Mouse (Mus musculus): ENCODE data around the gene Tmem216. TPM values are rescaled to one million over a fixed set of nuclear protein-coding genes. Genes with fewer than 3 reads are reported as not detected.
A peak's percentile ranks its signal among the peaks of the same experiment; 100 is the strongest.

Tmem216 gene
- polyA plus RNA-seq (2015; fragmentation: Nextera tagmentation; extraction: Ambion mirVana), result 11.7 and 13.0 TPM in 2 replicates

DNA sequence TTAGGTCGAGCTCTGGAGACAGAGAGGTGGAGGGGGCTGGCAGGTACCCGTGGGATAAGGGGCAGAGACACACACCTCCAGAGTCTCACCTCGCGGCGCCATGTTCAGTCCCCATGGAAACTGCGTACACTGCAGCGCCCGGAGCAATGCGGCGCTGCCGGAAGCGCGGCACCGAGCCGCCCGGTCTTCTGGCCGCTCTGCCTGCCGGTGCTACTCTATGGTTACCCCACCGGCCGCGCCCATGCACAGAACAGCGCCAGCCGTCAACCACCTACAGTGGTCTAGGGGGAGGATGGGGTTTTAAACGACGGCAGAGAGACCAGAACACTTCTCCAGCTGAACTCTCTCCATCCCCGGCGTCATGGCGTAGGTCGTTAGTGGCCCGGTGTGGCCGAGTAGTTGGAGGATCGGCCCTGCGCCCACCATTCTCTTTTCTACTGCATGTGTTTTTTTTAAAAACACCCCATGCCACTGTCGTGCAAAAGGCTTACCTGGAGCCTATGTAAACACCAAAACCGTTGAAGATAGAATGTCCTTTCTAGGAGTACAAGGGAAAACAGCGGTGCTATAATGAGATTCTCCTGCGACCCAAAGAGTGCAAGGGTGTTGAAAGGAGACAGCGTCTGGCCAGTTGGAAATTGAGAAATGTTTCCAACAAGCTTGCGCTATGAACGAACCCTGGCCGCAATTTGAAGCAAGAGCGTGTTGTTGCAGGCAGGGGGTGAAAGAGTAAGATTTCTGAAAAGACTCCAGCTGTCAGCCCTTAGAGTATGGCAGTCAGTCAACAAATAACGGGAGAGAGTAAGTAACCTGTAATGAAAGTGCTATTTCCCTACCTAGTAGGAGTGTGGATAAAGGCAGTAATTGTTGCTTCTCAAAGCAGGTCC, at the start of gene Tmem216:
Gene Tmem216 (minus strand): TSS at position 615 of the 887 bp plus-strand sequence.
- H3K27ac ChIP-seq (ENCODE audit: low read depth), result peak within 1 kb of the TSS; percentile 78
- ATAC-seq (peak; percentile 100), DNase-seq (peak; percentile 88)
- H3K36me3 ChIP-seq (replicated peaks; ENCODE audit: insufficient read depth, low read length), result peaks cover 10% of the 10 kb centered on the region
- H3K27me3 ChIP-seq (ENCODE audit: insufficient read depth, low read length), result no peaks in the 10 kb centered on the region
- H3K9ac ChIP-seq (replicated peaks), result peak within 1 kb of the TSS; percentile 73
- peak within 1 kb of the TSS; percentile 59 for H3K4me3 ChIP-seq (ENCODE audit: low read depth, low read length)
- peak; percentile 15; the same call in 1 of the 2 replicates for TF ChIP-seq CTCF (IDR thresholded peaks at IDR 0.05; ENCODE audit: low read depth)
- TF ChIP-seq EP300 (IDR thresholded peaks at IDR 0.05; ENCODE audit: low read depth), result no peak; the same call in 1 of the 2 replicates
- no peaks in the 10 kb centered on the region for H3K9me3 ChIP-seq (ENCODE audit: low read length)
- WGBS (ENCODE audit: insufficient replicate concordance), result 2% methylated on average over 43 of the region's 43 CpGs
- H3K4me2 ChIP-seq (ENCODE audit: low read depth, low read length), result peak within 1 kb of the TSS; percentile 84
- peaks cover 13% of the 10 kb centered on the region for H3K4me1 ChIP-seq (ENCODE audit: insufficient read depth)

DNA sequence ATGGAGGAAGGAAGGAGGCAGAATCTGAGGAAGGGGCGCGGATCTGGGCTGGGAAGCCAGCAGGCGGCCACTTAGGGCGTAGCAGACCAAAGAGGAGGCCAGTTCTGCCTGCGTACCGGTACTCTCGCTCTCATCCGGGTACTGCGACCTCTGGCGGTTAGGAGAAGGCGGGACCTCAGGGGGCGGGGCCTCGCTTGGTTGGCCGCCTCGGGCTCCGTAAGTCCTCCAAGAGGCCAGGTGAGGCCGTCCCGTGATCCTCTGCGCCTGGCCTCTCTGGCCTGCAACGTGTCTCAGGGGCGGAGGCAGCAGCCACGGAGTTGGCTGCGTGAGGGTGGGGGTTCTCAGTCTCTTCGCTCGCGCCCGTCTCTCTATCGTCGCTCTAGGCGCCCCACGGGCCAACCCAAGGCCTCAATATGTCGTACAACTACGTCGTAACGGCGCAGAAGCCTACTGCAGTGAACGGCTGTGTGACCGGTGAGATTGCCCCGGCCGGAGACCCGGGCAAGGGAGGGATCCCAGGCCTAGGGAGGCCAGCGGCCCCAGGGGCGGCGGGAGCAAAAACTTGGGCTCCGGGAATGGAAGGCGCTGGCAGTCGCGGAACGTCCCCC, 49.4 kb upstream of the Tmem216 start, which contains the start of the genes Ddb1 and Tkfc:
Gene Ddb1 (plus strand): TSS at position 35 of the 608 bp plus-strand sequence.
Gene Tkfc (minus strand): TSS at position 362 of the 608 bp plus-strand sequence.
- TF ChIP-seq CTCF (IDR thresholded peaks at IDR 0.05; ENCODE audit: low read depth) (peak; percentile 87), EP300 (IDR thresholded peaks at IDR 0.05; ENCODE audit: low read depth) (peak; percentile 55; the same call in 1 of the 2 replicates)
- peak within 1 kb of the TSS; percentile 91 for H3K9ac ChIP-seq (replicated peaks)
- WGBS (ENCODE audit: insufficient replicate concordance), result under 1% methylated on average over 49 of the region's 49 CpGs
- DNase-seq (peak; percentile 99), ATAC-seq (peak; percentile 94)
- peak within 1 kb of the TSS; percentile 85 for H3K4me2 ChIP-seq (ENCODE audit: low read depth, low read length)
- peak within 1 kb of the TSS; percentile 83 for H3K4me3 ChIP-seq (ENCODE audit: low read depth, low read length)
- no peaks in the 10 kb centered on the region for H3K9me3 ChIP-seq (ENCODE audit: low read length)
- no peaks in the 10 kb centered on the region for H3K27me3 ChIP-seq (ENCODE audit: insufficient read depth, low read length)
- H3K27ac ChIP-seq (ENCODE audit: low read depth), result peak within 1 kb of the TSS; percentile 94
- H3K4me1 ChIP-seq (ENCODE audit: insufficient read depth), result peaks cover 39% of the 10 kb centered on the region
- H3K36me3 ChIP-seq (replicated peaks; ENCODE audit: insufficient read depth, low read length), result peaks cover 33% of the 10 kb centered on the region

DNA sequence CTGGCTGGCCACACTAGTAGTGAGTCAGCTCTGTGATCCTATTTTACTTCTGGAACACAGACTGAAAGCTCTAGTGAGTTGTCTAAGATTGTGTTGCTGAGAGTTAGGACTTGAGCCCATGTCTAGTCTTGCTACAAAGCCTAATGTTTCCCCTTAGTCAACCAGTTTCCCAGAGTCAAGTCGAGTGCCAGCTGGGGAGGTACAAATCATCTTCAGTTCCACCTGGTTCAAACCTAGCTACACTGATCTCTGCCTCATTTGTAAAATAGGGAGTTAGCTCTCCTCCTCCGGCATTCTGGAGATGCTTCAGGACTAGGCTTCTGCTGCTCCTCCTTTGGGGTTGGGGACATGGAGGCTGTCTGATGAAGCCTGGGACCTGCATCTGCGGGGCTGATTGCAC, 48.5 kb upstream of the Tmem216 start:
- TF ChIP-seq CTCF (IDR thresholded peaks at IDR 0.05; ENCODE audit: low read depth) (no peak), EP300 (IDR thresholded peaks at IDR 0.05; ENCODE audit: low read depth) (no peak)
- Histone ChIP-seq H3K9ac (replicated peaks) (peak overlapping the region; percentile 91), H3K4me2 (ENCODE audit: low read depth, low read length) (peak overlapping the region; percentile 85), H3K4me1 (ENCODE audit: insufficient read depth) (peaks cover 39% of the 10 kb centered on the region), H3K27ac (ENCODE audit: low read depth) (peak overlapping the region; percentile 94), H3K9me3 (ENCODE audit: low read length) (no peaks in the 10 kb centered on the region), H3K27me3 (ENCODE audit: insufficient read depth, low read length) (no peaks in the 10 kb centered on the region), H3K36me3 (replicated peaks; ENCODE audit: insufficient read depth, low read length) (peaks cover 31% of the 10 kb centered on the region), H3K4me3 (ENCODE audit: low read depth, low read length) (peak overlapping the region; percentile 83)
- WGBS (ENCODE audit: insufficient replicate concordance), result 41% methylated on average over 3 of the region's 3 CpGs
- ATAC-seq (no peak), DNase-seq (no peak)

DNA sequence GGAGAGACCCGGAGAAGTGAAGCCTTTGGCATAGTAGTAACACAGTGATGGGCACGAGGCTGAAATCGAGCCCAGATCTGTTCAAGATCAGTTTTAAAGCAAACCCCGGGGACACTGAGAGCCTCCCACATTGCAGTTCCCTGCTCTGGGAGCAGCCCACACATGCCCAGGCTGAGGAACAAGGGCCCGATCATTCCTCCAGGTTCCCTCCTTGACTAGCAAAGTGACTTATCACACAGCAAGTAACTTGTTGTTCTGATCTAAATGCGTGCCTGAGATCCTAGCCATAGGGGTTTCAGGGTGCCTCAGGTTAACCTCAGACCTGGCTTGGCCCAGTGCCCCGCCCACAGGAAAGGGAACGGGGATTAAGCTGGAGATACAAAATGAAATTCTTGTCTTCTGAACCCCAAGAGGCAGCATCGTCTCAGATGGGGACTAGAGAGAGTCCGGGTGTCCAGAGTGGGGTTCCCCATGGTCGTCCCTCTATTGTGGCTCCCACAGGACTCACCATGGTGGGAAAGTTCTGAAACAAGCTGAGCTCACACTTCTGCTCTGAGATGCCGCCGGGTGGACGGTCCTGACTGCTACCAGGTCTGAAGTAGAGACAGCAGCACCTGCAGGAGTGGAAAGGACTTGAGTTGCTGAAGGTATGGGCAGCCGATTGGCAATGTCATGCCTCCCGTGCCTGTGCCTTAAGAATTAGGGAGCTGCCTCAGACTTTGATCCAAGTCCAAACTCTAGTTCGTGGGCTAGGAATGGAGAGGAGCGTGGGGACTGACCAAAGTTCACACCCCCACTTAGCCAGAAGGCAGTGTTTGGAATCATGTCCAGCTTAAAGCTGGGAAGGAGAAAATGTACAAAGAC, 47.9 kb upstream of the Tmem216 start:
- H3K4me2 ChIP-seq (ENCODE audit: low read depth, low read length), result peak overlapping the region; percentile 85
- peak overlapping the region; percentile 83 for H3K4me3 ChIP-seq (ENCODE audit: low read depth, low read length)
- H3K9me3 ChIP-seq (ENCODE audit: low read length), result no peaks in the 10 kb centered on the region
- DNase-seq (peak; percentile 48), ATAC-seq (peak; percentile 6; the same call in 1 of the 2 replicates)
- peak overlapping the region; percentile 94 for H3K27ac ChIP-seq (ENCODE audit: low read depth)
- peaks cover 39% of the 10 kb centered on the region for H3K4me1 ChIP-seq (ENCODE audit: insufficient read depth)
- WGBS (ENCODE audit: insufficient replicate concordance), result 66% methylated on average over 18 of the region's 18 CpGs
- H3K9ac ChIP-seq (replicated peaks), result peak overlapping the region; percentile 91
- peaks cover 29% of the 10 kb centered on the region for H3K36me3 ChIP-seq (replicated peaks; ENCODE audit: insufficient read depth, low read length)
- H3K27me3 ChIP-seq (ENCODE audit: insufficient read depth, low read length), result no peaks in the 10 kb centered on the region
- no peak for TF ChIP-seq CTCF (IDR thresholded peaks at IDR 0.05; ENCODE audit: low read depth)
- TF ChIP-seq EP300 (IDR thresholded peaks at IDR 0.05; ENCODE audit: low read depth), result no peak

DNA sequence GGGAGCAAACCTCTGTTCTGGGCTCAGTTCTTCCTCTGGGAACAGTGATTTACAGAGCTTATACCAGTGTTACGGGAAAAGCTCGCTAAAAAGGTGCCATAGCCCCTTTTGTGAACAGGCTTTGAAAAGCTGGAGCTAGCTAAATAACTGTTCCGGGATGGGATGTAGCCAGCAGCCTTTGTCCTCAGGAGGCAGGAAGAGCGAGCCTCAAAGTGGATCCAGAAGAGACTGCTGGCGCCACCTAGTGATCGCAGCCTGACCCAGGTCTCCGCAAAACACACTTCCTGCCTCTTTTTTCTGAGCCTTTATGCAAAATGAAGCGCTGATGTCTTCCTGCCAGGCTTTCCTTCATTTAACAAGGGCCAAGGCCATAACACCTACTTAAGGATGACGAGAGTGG, 46.7 kb upstream of the Tmem216 start:
- H3K4me1 ChIP-seq (ENCODE audit: insufficient read depth), result peaks cover 39% of the 10 kb centered on the region
- H3K9me3 ChIP-seq (ENCODE audit: low read length), result no peaks in the 10 kb centered on the region
- TF ChIP-seq EP300 (IDR thresholded peaks at IDR 0.05; ENCODE audit: low read depth) (no peak), CTCF (IDR thresholded peaks at IDR 0.05; ENCODE audit: low read depth) (peak; percentile 95)
- peak overlapping the region; percentile 91 for H3K9ac ChIP-seq (replicated peaks)
- WGBS (ENCODE audit: insufficient replicate concordance), result 1% methylated on average over 9 of the region's 9 CpGs
- H3K27ac ChIP-seq (ENCODE audit: low read depth), result peak overlapping the region; percentile 94
- ATAC-seq, result no peak
- H3K4me2 ChIP-seq (ENCODE audit: low read depth, low read length), result peak overlapping the region; percentile 85
- peak; percentile 91 for DNase-seq
- H3K4me3 ChIP-seq (ENCODE audit: low read depth, low read length), result peak overlapping the region; percentile 83
- peaks cover 26% of the 10 kb centered on the region for H3K36me3 ChIP-seq (replicated peaks; ENCODE audit: insufficient read depth, low read length)
- no peaks in the 10 kb centered on the region for H3K27me3 ChIP-seq (ENCODE audit: insufficient read depth, low read length)

Measured in liver, postnatal 0 days (tissue).